Mouse (Mus musculus) kidney, postnatal 36 days (tissue): ENCODE measurements around the gene Col26a1.
A peak's percentile ranks its signal among the peaks of the same experiment; 100 is the strongest.
"Not testable (repeated sequence)": the region's sequence is repeated elsewhere in the genome, so short reads cannot be mapped to it uniquely, and the experiment has no call there.

ENCODE experiments used
- DNase-seq, 2 experiments: peaks; one replicate each; pipeline ENCODE4 v3.0.0; 2021 to 2022; ENCODE audit warnings: mixed read lengths in 2 of 2

Gene Col26a1

DNA sequence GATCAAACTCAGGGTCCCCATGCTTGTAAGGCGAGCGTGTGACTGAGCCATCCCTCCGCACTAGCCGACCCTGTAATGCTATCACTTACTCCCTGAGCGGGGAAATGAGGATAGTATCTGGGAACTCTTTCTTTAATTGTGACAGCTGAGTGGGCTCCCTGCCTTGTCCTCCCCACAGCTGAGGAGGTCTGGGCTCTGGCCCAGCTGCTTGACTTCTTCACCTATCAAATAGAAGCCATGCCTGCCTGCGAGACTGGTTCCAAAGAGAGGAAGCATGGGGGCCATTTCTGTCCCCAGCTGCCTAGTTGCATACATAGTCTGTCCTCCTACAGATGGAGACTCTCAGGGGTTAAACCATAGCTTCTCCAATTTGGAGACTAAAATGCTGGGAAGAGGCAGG, 78.0 kb downstream of the Col26a1 start:
- DNase-seq: no peak

DNA sequence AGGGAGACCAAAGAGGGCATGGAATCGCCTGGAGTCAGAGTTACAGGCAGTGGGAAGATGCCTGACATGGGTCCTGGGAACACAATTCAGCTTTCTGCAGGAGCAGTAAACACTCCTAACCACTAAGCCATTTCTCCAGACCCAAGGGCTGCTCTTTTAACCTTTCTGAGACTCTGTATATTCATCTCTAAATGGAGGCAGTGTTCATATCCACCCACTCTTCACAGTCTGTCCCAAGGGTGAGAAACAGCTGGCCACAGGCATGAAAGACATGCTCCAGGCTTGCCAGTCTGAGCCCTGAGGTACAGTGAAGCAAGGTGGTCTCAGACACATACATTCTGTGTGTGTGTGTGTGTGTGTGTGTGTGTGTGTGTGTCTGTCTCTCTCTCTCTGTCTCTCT, 78.8 kb downstream of the Col26a1 start:
- no peak for DNase-seq

DNA sequence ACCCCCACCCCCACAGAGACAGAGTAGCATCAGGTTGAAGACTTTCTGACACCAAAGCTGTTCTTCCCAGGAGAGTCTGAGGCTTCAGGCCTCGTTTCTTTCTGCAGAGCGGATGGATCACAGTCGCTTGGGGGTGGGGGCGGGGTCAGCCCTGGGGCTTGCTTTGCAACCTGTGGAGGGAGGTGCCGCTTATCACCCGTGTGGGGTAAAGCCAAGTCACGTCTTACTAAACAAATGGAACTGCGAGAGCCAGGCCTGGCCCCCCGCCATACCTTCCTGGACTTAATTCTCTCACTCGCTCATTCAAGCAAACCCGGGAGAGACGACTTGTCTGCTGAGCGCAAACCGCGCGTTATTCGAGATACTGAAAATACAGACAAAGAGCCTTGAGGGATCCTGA, 80.3 kb downstream of the Col26a1 start:
- peak; percentile 11 to 40 for DNase-seq

DNA sequence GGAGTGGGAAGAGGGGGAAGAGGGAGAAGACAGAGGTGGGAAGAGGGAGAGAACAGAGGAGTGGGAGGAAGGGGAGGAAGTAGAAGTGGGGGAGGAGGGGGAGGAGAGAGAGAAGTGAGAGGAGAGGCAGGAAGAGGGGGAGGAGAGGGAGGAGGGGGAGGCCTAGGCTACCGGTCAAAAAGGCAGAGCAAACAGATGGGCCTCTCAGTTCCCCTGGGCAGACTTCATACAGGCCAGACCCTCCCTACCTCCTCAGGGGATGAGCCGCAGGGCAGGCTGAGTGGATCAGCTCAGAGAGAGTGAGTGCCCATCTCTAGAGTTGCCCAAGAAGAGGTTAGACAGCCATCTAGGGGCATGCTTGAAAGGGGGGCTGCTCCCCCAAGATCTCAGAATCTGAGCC, 86.1 kb downstream of the Col26a1 start:
- no peak for DNase-seq

DNA sequence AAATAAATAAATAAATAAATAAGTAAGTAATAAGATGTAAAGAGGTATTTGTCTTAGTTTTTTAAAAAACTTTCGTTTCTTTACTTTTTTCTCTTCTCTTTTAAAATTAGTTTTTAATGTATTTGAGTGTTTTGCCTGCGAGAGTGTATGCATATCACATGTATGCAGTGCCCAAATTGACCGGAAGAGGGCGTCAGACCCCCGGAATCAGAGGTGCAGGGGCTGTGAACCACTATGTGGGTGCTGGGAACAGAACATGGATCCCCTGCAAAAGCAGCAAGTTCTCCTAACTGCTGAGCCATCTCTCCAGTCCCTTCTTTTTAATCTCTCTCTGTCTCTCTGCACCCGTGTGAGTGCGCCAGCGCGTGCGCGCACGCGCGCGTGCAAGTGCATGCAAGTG, 89.2 kb downstream of the Col26a1 start:
- DNase-seq: no peak

DNA sequence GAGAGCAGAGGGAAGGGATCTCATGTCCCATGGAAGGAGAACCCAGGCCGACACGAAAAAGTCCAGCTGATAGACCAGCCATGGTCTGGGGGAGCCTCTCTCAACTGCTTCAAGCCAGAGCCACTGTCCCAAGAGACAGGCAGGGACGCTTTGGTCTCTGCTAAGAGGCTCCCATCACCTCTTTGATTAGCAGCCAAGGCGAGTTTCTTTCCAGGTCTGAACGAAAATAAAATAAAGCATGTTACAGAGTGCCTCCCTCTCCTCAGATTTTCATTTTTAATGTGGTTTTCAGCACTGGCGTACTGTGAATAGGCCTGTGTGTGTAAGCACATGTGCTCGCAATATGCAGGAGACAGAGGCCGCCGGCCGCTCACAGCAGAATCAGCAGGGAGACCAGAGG, 90.5 kb downstream of the Col26a1 start:
- DNase-seq: no peak

DNA sequence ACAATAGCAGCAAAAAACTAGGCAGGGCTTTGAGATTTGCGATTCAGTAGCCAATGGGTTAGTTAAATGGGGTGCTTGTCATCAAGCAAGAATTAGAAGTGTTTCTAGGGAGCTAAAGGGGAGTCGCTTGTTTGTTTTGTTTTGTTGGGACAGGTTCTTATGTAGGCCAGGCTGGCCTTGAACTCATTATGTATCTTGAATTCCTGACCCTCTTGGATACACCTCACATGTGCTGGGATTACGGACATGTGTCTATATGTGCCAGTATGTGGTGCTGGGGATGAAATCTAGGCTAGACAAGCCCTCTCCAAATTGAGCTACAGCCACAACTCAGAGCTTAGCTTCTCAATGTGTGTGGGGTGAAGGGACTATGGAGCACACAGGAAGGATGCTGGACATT, 91.8 kb downstream of the Col26a1 start:
- DNase-seq: no peak

DNA sequence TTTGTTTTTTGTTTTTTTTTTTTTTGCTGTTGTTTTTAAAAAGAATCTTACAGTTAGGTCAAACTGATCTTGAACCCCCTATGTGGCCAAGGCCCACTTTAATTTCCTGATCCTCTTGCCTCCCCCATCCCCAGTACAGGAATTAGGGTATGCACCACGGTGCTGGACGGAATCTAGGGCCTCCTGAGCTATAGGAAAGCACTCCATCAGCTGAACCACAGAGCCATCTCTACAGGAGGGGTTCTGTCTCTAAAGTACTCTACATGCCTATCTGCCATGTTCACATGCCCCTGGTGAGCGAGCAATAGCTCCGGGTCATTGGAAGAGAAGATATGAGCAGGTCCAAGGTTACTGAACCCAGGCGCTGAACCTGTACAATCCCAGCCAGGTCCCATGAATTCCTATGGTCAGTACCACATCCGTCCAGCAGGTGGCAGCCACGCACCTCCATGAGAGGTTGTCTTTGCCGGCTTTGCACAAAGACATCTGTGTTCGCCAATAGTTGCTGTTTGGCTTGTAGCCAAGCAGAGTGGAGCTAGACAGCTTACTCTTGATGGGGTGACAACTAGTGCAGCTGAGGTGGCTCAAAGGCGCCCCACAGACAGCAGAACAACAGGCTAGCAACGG, 92.3 kb downstream of the Col26a1 start:
- DNase-seq: peak; percentile 85 to 94

DNA sequence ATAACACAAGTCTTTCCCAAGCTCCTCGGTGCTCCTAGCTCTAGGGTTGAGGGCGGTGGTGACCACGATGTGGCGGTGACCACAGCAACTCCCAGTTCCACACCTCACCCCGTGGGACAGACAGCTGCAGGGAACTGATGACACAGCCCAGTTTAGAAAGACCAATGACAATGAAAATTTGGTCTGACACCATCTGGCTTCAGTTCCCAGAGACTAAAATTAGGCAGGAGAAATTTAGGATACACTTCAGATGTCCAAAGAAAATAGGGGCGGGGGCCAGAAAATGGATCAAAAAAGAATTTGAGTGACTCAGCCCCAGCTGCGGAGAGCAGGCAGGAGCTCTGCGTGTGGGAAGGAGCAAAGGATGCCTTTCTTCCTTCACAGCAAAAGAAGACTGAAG, 98.5 kb downstream of the Col26a1 start:
- DNase-seq: no peak

DNA sequence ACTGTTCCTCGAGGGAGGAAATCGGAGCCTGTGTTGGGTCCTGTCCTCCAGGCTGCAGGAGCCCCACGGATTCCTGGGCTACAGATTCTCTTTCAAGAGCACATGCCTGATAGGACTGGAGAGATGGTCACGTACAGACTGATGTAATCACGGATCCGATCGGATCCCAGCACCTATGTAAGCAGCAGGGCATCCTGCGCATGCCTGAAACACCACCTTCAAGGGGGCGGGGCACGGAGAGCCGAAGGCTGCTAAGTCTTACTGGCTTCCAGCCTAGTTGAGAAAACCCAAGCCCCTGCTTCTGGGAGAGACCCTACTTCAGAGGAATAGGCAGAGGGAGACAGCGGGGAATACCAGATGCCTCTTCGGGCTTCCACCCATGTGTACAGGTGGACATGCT, 100.4 kb downstream of the Col26a1 start:
- DNase-seq: no peak

DNA sequence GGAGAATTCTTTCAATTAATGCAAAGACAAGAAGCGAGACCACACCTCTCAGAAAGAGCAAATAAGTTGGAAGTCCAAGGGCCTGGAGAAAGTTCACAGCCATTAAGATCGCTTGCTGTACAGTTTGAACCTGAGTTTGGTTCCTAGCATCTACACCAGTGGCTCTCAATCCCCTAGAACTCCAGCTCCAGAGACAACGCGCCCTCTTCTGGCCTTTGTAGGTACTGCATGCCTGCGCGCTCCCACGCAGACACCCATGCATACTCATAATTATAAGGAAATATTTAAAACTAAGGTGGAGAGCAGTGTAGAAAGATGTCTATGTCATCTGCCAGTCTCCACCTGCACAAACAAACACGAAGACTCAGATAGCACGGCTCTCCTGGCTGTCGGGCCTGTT, 102.5 kb downstream of the Col26a1 start:
- DNase-seq: peak in 1 of 2 experiments; percentile 69

DNA sequence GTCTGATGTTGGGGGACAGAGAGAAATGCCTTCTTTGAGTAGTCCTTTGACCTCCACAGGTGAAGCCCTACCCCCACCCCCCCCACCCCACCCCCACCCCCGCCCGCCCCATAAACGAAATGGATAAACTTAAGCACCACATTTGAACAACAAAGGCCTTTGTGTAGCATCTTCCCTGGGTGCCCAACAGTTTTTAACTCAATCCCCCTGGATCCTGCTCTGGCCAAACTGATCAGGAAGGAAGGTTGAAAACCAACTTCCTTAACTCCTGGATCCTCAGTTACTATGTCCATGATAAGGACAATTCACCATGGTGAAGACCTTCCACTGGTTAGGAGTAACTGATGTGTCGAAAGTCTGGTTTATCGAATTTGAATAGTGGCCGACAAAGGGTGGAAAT, 103.1 kb downstream of the Col26a1 start:
- DNase-seq: no peak

DNA sequence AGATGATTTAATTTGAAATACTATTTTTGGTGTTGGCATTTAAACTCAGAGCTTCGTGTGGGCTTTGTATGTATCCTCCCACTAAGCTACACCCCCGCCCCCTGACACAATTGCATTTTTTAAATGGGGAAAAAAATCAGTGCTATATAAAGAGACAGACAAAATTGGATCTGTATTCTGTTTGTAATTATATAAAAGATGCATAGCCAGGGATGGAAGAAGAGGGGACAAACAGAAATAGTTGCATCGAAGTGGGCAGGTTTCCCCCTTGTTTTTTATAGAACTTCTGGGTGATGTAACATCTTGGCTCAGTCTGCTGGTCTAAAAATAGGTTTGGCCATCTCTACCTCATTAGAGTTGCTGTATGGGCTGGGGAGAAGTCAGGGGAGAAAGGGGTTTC, 107.5 kb downstream of the Col26a1 start:
- no peak for DNase-seq

DNA sequence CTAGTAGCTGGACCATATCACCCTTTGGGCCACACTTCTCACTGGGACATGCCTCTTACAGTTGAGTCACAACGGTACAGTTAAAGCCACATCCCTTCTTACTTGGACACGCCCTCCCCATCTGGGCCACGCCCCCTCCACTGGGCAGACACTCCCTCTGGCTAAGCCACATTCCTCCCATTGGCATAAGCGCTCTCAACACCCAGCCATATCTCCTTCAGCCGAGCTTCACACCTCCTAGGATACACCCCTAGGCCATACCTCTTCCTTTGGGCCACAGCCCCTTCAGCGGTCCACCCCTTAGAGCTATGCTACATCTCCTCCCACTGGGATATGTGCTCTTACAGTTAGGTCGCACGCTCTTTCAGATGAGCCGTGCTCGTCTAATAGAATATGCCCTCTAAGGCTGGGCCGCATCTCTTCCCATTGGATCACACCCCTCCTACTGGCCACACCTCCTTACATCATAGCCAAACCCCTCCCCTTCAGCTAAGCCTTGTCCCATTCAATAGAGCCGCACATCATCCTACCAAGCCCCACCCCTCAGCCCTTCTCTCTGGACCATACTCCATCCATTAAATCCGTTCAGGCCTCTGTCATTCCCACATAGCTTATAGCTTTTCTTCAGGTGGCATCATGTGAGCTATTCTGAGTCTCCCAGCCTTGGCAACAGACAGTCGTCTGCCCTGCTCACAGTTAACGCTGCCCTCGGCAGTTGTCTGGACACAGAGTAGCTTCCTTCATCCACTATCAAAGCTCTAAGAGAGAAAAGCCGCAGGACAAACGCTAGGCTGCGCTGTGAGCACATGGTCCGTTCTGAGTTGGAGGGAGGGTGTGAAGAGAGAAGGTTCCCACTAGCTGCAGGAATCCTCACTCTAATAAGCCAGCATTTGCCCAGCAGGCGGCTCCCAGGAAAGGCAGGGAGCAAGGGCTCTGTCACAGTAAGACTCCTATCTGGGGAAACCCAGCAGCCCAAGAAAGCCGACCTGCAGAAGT, 109.7 kb downstream of the Col26a1 start:
- no peak for DNase-seq

DNA sequence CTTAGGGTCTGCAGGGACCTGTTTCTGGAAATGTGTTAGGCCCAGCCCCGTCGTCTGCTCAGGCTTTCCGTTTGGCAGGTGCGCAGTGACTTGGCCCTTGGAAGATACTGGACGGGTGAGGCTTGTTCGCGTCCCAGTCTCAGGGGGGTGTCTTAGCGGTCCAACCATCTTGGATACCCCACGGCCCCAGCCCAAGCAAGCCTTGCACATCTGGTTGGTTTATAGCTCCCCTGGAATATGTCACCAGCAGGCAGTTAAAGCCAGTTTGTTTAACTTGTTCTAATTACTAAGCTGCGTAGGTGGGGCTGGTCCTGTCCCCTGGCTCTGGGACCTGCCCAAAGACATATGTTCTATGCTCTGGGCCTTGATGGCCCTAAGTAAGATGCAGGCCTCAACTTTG, 111.9 kb downstream of the Col26a1 start:
- no peak for DNase-seq

DNA sequence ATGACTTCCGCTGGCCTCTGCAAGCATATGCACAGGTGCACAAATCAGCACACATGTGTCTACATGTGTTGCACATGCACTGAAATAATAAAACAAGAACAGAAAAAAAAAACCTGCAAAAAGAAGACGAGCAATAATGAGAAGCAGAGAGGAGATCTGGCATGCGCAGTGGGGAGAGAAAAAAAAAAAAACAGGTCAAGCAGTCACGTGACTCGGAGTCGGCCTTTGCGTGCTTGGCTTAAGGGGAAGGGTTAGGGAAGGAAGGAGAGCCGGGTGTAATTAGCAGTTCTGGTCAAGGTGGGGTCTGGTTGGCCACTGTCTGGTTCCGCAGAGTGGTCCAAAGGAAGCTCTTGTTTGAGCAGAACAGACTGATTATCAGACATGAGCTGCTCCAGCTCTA, 115.7 kb downstream of the Col26a1 start:
- DNase-seq: no peak

DNA sequence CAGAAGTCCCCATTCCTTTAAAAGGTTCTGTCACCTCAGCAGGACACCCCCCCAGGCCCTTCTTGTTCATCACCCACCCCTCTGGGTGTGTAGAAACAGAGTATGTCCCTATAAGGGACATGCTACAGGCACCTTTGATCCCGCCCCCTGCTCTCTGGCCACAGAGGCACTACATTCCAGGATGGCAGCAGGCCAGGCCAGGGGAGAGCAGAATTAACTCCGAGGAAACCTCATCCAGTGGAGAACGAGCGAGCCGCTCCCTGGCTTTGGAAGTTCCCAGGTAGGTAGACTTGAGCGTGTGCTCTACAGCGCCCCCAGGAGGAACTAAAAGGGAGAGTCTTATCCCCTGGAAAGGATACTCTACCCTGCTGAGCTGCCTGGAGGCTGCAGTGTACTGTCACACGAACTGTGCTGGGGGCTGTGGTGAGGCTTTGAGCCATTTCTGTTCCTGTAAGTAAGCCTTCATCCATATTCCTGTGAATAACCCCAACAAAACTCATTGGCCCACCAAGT, 118.8 kb downstream of the Col26a1 start:
- peak in 1 of 2 experiments; percentile 31 for DNase-seq

DNA sequence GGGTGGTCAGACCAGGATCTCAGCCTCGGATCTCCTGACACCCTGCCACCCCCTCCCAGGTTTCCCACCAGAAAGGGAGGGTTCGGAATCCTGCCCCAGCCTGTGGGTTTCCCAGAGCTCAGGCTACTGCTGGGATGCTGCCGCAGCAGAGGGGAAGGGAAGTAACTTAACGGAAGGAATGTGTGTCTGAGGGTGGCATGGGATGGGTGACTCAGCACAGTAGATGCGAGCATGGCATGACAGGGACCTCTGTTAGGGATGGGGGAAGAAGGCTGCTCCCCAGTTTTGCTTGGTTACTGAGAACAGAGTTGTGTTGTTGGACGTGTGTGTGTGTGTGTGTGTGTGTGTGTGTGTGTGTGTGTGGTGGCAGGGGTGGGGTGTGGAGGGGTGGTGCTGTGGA, 122.7 kb downstream of the Col26a1 start:
- no peak for DNase-seq

DNA sequence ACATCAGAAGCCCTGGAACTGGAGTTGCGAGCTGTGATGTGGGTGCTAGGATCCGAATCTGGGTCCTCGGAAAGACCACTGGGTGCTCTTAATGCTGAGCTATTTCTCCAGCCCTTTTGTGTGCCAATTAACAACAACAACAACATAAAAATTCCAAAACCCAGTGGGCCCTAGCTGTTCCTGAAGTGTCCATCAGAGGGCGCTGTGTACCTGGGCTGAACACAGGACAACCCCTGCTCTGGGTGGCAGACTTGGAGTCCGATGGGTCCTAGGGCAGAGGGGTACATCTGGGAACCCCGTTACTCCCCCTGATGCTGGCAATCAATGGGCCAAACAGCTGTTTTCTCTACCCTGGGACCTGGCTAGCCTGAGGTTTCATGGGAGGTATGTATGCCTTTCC, 123.2 kb downstream of the Col26a1 start:
- DNase-seq: peak in 1 of 2 experiments; percentile 14

DNA sequence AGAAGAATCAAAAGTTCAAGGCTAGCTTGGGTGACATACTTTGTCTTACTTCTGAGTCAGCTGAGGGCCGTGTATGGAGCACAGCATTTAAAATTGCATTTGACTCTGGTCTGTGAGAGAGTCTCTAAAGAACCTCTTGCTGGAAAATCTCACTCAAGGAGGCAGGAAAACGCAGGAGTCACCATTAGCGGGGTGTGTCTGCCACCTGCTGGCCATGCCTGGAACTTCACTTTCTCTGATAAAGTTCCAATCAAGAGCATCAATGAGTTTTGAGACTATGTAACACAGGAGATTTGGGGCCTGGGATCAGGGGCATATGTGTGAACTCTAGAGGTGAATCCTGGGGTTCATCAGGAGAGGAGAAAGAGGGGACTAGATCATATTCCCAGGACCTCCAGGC, 127.3 kb downstream of the Col26a1 start:
- peak; percentile 31 to 78 for DNase-seq

DNA sequence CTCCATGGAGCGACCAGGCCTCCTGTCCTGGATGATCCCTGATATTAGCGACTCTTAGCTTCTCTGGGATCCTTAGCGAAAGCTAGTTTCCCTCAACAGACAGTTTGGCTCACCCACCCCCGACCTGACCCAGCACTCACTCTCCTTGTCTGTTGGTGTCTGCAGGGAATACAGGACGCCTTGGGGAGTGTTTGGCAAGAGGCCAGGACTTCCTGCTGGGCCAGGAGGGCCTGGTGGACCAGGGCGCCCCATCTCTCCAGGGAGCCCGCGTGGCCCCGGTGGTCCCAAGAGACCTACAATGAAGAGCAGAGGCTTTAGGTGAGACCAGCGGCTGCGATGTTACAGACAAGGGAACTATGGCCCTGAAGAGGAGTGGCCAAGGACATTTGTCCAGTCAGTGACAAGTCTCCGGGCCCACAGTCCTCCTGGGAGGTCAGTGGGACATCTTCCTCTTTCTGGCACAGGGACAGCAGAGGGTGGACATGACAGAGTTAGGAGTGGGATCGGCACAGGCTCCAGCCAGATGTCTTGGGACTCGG, 128.9 kb downstream of the Col26a1 start:
- DNase-seq: no peak

DNA sequence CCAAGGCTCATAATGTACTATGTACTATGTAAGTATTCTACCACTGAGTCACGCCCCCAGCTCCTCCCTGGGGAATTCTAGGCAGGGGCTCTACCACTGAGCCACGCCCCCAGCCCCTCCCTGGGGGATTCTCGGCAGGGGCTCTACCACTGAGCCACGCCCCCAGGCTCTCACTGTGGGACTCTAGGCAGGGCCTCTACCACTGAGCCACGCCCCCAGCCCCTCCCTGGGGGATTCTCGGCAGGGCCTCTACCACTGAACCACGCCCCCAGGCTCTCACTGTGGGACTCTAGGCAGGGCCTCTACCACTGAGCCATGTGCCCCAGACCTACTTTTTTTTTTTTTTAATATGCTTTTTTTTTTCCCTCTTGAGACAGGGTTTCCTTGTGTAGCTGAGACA, 129.8 kb downstream of the Col26a1 start:
- DNase-seq: not testable (repeated sequence)

DNA sequence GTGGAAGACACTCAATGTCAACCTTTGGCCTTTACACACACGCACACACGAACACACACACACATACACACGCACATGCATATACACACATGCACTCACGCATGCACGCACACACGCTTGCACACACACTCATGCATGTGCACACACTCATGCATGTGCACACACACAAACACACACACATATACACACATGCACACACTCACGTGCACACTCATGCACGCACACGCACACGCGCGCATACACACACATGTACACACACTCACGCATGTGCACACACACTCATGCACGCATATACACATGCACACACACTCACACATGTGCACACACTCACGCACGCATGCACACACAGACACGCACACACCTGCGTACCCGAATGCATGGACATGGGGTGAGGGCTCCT, 130.9 kb downstream of the Col26a1 start:
- DNase-seq: no peak

DNA sequence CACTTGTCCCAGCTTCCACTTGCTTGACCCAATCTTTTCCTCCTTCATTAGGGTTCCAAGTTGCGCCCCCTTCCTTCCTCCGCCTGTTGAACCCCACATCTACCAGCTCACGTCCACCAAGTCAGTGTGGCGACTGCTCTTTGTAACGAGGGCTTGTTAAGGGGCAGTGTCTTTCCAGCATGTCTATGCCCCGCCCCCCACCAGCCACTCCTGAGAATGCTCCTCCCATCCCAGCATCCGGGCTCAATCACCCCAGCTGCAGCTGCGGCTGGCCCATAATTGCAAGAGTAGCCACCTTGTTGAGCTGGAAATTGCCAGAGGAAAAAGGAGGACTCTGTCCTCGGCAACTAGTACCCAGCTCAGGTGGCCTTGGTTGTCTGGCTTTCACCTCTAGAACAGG, 136.4 kb downstream of the Col26a1 start:
- no peak for DNase-seq
